Mouse (Mus musculus) spleen, adult 2 months (tissue): ENCODE measurements around the gene Atg4b. TPM values are rescaled to one million over a fixed set of nuclear protein-coding genes. Genes with fewer than 3 reads are reported as not detected.

Experiments
- DNase-seq, 2 experiments: peaks; one replicate each; pipeline versions ENCODE4 v3.0.0 to v3.0.0-alpha.2; 2012 to 2021; ENCODE audit warnings: low spot score in 2 of 2, low read depth in 1 of 2
- H3K27ac ChIP-seq: fragments of 200-500 bp; 2 replicates; pipeline ENCODE4 v1.5.1; 2012; ENCODE audit warnings: low read length, inconsistent platforms; ENCODE audit not compliant: insufficient read depth
- H3K27me3 ChIP-seq: fragments of 200-500 bp; 2 replicates; pipeline ENCODE4 v1.6.1; 2012; ENCODE audit warnings: mild to moderate bottlenecking, moderate library complexity, low read length, inconsistent platforms; ENCODE audit not compliant: control insufficient read depth, insufficient read depth
- H3K36me3 ChIP-seq: fragments of 200-500 bp; 2 replicates; pipeline ENCODE4 v1.6.1; 2012; ENCODE audit warnings: mild to moderate bottlenecking, low read length, inconsistent platforms; ENCODE audit not compliant: control insufficient read depth, insufficient read depth
- H3K4me1 ChIP-seq: fragments of 200-500 bp; 2 replicates; pipeline ENCODE4 v1.6.1; 2011; ENCODE audit warnings: inconsistent platforms; ENCODE audit not compliant: control insufficient read depth, insufficient read depth, insufficient read length
- H3K4me3 ChIP-seq: fragments of 200-500 bp; 2 replicates; pipeline ENCODE4 v1.5.1; 2011; ENCODE audit warnings: mild to moderate bottlenecking, inconsistent platforms; ENCODE audit not compliant: insufficient read depth, insufficient read length; ENCODE audit errors: extremely low read depth
- CTCF ChIP-seq: fragments of 200-500 bp; IDR thresholded peaks from 2 replicates; pipeline ENCODE4 v1.5.1; 2011; ENCODE audit warnings: mild to moderate bottlenecking, inconsistent platforms; ENCODE audit not compliant: insufficient read depth, insufficient read length, insufficient replicate concordance; ENCODE audit errors: extremely low read depth
- POLR2A ChIP-seq: fragments of 200-500 bp; IDR thresholded peaks from 2 replicates; pipeline ENCODE4 v1.6.1; 2011; ENCODE audit warnings: low read depth, low read length, inconsistent platforms
- WGBS: fragments of 180-500 bp; shearing (Covaris S2); methylation state at CpG from one replicate; pipeline ENCODE4 v1.1.7; 2018; 5-methylcytosine and 5-hydroxymethylcytosine counted together
- polyA plus RNA-seq: library from polyadenylated mRNA; depleted of rRNA; stranded (reverse); fragments of >200 nt; gene quantifications from 2 replicates; pipeline ENCODE4 v1.2.3, GENCODE M21; 2012

The Atg4b gene
- polyA plus RNA-seq, 1 experiment: 38.5 TPM

- 95% methylated on average over 3 of the region's 3 CpGs for WGBS
- Histone ChIP-seq H3K4me1 (no peaks in the 10 kb centered on the region), H3K4me3 (no peak overlapping the region), H3K27ac (no peak overlapping the region), H3K27me3 (no peaks in the 10 kb centered on the region), H3K36me3 (peaks cover 33% of the 10 kb centered on the region)
- TF ChIP-seq POLR2A (no peak), CTCF (no peak)
- DNase-seq: no peak
Observed at GRCm38 (mm10) chr1:93810011-93810410, 58.7 kb downstream of the Atg4b start.

- 94% methylated on average over 8 of the region's 8 CpGs for WGBS
- Histone ChIP-seq H3K27ac (no peak overlapping the region), H3K36me3 (peaks cover 38% of the 10 kb centered on the region), H3K27me3 (no peaks in the 10 kb centered on the region), H3K4me1 (no peaks in the 10 kb centered on the region), H3K4me3 (no peak overlapping the region)
- TF ChIP-seq CTCF (no peak), POLR2A (no peak)
- DNase-seq: no peak
Observed at GRCm38 (mm10) chr1:93811495-93812039, 60.3 kb downstream of the Atg4b start.

GRCm38 (mm10) chr1:93817823-93818532 lies 66.7 kb downstream of the Atg4b start:
- no peaks in the 10 kb centered on the region for H3K4me1 ChIP-seq
- no peaks in the 10 kb centered on the region for H3K27me3 ChIP-seq
- peaks cover 46% of the 10 kb centered on the region for H3K36me3 ChIP-seq
- TF ChIP-seq CTCF (no peak), POLR2A (no peak)
- H3K4me3 ChIP-seq: no peak overlapping the region
- 84% methylated on average over 8 of the region's 8 CpGs for WGBS
- DNase-seq: no peak
- H3K27ac ChIP-seq: no peak overlapping the region

GRCm38 (mm10) chr1:93818722-93819121 lies 67.4 kb downstream of the Atg4b start:
- H3K36me3 ChIP-seq: peaks cover 41% of the 10 kb centered on the region
- H3K4me1 ChIP-seq: no peaks in the 10 kb centered on the region
- H3K27me3 ChIP-seq: no peaks in the 10 kb centered on the region
- no peak overlapping the region for H3K4me3 ChIP-seq
- no peak for TF ChIP-seq POLR2A
- no peak for TF ChIP-seq CTCF
- DNase-seq: no peak
- H3K27ac ChIP-seq: no peak overlapping the region
- 90% methylated on average over 7 of the region's 7 CpGs for WGBS

GRCm38 (mm10) chr1:93823796-93824495 lies 72.6 kb downstream of the Atg4b start:
- Histone ChIP-seq H3K27ac (peak overlapping the region; percentile 98; the same call in 1 of the 2 replicates), H3K4me1 (peaks cover 12% of the 10 kb centered on the region; the same call in 1 of the 2 replicates), H3K4me3 (no peak overlapping the region), H3K36me3 (peaks cover 5% of the 10 kb centered on the region), H3K27me3 (no peaks in the 10 kb centered on the region)
- TF ChIP-seq POLR2A (no peak), CTCF (no peak)
- DNase-seq: no peak
- WGBS: 70% methylated on average over 3 of the region's 3 CpGs

GRCm38 (mm10) chr1:93824609-93825008 lies 73.3 kb downstream of the Atg4b start, which contains the start of gene D2hgdh:
Gene D2hgdh, plus strand, starts transcription at chr1:93824909.
- DNase-seq: no peak
- WGBS: 22% methylated on average over 10 of the region's 10 CpGs
- TF ChIP-seq CTCF (no peak), POLR2A (no peak)
- Histone ChIP-seq H3K4me3 (peak within 1 kb of the TSS; percentile 78), H3K27me3 (no peaks in the 10 kb centered on the region), H3K4me1 (peaks cover 12% of the 10 kb centered on the region; the same call in 1 of the 2 replicates), H3K27ac (peak within 1 kb of the TSS; percentile 98), H3K36me3 (peaks cover 4% of the 10 kb centered on the region)
